Mouse (Mus musculus): Measurements from ENCODE around the gene Wnt5a.

Wnt5a gene

DNA sequence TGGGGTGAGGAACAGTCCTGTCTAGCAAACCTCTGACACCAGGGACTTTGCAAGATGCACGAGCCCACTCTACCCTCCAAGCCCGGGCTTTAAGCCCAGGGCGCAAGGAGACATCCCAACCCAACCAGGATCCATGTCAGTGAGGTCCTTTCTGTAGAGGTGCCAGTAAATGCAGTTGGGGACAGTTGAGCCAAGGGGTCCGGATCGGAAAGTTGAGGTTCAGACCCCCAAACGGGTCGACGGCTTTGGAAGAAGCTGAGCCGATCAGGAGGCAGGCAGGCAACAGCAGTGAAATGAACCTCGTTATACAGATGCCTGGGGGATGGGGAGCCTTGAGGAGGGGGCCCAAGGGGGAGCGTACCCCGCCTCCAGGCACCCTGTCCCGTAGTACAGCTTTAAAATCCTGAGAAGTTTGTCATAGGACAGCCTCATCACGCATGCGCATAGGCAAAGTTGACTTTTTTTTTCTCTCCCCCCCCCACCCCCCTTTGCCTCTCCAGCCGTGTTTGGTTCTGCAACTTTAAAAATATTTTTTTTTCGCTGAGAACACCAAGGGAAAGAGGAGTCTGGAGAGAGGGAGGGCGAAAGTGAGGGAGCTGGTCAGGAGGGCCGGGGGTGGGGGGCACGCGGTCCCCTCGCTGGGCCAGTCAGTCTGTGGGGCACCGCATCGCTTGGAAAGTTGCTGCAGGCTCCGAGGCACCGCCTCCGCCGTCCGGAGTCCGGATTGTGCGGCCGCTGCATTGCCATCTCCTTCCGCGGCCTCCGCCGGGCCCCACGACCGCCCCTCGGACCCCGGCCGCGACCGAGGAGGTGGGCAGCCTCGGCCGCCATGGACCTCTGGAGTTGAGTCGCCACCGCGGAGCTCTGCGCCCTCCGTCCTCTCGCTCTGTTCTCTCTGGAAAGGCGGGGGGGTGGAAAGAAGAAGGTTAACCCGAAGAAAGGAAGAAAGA is at the start of gene Wnt5a:
Gene Wnt5a, plus strand, starts transcription at position 650 of the 950 bp plus-strand sequence.
- no peak for DNase-seq (ENCODE audit: extremely low read depth, low read depth)

DNA sequence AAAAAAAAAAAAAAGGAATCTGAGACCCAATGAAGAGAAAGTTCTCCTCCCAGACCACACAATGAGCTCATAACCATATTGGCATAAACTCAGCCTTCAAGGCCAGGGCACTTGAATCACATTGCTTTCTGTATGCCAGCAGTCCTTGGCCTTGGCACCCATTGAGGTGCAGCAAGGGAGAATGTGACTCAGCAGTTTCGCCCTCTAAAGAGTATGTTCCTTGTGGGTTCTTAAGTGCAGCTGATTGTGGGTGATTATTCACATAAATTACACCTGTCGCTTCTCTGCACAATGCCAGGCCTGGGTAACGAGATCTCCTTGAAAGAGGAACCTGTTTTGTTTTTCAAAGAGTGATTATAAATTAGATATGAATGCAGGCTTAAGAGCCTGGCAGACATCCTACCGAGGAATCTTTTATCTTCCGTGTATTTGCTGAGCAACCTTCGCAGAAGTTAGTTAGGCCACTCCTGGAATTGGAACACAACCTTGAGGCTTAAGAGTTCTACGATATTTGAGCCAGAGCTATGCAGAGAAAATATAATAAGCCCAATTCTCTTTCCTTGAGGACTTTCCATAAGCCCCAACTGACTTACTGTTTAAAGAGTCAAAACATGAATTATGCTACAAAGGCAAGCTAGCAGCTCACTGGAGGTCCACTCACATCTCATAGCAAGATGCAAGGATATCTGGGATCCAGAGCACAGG is 48.0 kb upstream of the Wnt5a start:
- DNase-seq (ENCODE audit: extremely low read depth, low read depth), result no peak

DNA sequence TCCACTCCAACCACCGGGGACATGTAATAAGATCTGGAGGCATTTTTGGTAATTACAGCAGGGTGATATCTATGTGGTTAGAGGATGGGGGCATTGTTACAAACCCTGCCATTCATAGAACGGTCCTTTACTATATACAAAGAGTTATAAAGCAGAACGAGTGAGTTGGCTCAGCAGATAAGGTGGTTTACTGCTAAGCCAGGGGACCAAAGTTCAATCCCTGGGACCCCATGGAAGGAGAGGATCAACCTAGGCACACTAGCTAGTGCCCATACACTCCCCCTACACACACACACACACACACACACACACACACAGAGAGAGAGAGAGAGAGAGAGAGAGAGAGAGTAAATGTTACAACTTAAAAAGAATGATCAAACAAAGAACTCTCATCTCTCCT is 47.1 kb upstream of the Wnt5a start:
- no peak for DNase-seq (ENCODE audit: extremely low read depth, low read depth)

DNA sequence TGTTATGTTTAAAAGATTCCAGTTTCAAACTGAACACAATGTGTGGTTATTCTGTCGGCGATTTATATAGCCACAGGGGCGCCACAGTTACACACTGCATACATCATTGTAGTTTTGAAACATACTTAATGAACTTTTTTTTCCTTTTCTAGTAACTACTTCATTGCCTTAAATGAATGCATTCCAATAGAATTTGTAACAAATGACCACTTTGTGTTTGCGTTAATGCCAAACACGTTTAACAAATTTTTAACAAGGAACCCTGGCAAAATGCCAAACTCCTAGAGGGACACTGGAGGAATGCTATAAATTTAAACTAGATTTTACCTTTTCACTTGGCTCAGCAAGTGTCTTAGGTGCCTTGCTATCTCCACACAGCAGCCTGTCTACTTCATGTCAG is 36.6 kb upstream of the Wnt5a start:
- no peak for DNase-seq (ENCODE audit: extremely low read depth, low read depth)

DNA sequence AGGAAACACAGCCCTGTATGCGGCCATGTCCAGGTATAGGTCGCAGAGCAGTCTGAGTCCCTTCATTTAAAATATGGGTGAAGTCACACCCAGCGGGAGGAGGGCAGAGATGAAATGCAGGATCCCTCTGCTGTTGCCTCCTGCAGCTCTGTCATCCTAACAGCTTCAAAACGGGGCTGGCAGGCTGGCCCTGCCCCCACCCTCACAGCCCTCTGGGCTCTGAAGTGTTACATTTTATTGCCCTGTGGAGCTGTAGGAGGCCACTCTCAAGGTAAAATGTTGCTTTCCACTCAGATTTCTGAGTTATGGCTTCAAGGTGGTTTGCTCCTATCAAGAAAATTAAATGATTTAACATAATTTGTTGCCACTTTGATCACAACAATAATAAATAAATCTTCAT is 34.9 kb upstream of the Wnt5a start:
- no peak for DNase-seq (ENCODE audit: extremely low read depth, low read depth)

DNA sequence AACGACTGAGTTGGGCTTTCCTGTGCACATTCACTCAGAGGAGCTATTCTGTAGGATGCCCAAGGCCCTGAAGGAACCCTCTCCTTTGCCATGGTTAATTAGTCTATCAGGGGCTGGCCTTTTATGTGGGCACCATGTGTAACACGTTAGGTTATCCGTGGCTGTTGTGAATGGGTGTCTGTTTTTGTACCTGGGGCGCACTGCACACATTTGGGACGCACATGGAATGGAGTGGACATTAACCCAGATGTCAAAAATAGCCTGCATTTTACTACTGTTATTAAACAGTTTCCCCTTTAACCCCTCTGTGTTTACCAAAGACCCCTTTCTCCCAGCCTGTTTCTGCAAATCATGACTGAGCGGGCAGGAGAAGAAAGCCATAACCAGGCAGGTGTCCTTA is 34.3 kb upstream of the Wnt5a start:
- DNase-seq (ENCODE audit: extremely low read depth, low read depth), result no peak

DNA sequence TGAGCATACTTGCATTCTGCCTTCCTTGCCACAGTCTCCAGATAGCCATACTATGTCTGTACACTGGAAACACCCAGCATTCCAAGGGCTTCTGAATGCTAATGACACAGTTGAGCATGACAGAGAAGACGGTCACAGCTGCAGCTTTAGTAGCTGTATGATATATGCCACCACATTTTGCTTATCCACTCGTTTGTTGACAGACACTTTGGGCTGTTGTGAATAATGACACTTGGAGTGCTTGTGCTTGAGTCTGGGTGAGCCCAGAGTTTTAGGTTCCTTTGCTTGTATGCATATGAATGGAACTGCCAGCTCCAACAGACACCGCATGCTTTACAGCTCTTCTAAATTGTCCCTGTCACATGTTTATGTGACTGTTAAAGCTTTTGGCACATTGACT is 29.5 kb upstream of the Wnt5a start:
- DNase-seq (ENCODE audit: extremely low read depth, low read depth), result no peak

DNA sequence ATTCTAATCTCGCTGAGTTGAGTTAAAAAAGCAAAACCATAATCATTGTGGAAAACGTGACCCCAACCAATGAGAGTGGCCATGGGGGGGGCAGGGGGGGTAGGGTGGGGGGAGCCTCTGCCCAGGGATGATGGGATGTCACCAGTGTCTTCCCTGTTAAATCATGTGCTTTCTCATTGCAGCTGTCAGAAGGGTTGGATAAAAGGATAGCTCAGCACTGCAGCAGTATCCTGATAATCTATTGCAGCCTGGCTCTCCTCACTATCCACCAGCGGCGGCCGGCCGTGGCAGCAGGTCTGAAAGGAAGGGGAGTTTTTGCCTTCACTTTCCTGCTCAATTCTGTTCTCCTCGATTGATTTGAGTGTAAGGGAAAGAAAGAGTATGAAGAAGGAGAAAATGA is 29.1 kb upstream of the Wnt5a start:
- no peak for DNase-seq (ENCODE audit: extremely low read depth, low read depth)

DNA sequence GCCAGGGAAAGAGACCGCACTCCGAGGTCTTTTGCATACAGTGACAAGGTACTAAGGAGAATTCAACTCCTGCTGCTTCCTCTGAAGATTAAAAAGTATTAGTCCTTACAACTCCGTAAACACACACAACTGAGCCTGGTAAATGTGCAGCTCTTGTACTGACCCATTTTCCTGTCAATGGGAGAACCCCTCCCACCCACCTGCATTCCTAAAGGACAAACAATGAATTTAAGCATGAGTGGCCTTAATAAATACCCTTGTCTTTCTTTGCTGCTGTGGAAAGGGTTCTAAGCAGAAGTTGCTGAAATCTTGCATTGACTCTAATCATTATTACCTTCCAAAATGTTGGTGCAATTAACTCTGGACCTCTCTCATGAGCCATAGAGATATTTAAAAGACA is 27.8 kb upstream of the Wnt5a start:
- no peak for DNase-seq (ENCODE audit: extremely low read depth, low read depth)

DNA sequence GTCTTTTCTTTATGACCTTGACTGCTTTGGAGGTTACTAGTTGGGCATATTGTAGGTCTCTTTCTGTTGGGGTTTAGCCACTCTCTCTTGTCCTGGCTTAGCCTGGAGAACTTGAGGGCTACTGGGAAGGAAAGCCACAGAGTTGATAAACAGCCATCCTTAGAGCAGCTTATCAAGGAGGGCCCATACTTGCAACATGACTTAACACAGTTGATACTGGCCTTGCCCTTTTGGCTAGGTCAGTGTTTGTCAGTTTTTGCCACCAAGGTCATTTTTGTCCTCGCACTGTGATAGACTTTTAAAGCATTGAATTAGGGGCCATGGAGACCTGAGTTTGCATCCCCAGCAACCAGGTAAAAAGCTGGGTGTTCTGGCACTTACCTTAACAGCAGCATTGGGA is 23.7 kb upstream of the Wnt5a start:
- DNase-seq (ENCODE audit: extremely low read depth, low read depth), result no peak

DNA sequence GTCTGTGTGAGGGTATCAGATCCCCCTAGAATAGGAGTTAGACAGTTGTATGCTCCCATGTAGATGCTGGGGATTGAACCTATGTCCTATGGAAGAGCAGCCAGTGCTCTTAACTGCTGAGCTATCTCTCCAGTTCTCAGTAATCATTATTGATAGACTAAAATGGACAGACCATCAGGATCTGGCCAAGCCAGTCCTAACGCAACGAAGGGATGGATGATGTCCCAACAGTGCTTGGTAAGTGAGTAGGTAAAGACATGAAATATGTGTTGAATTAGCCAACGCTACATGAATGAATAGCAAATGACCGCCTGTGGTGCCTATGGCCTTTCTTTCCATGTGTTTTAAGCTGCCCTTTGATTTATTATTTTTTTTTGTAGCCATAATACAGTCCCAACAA is 10.7 kb upstream of the Wnt5a start:
- DNase-seq (ENCODE audit: extremely low read depth, low read depth), result no peak

DNA sequence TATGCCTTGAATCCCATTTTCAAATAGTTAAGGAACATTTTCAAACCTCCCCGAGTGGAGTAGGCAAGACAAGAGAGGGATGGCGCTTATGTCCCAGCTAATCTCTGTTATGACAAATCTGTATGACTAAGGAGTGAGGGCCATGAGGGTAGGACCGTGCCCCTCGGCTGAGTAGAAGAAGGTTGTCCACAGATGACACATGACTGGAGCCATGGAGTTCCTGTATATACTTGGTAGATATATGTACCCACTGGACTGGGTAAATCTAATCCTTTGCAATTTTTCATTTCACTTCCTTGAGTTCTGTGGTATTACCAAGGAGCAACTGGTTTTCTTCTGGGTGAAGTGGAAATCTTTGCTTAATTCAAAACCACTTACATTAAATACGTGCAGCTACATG is 10.3 kb upstream of the Wnt5a start:
- DNase-seq (ENCODE audit: extremely low read depth, low read depth), result no peak

DNA sequence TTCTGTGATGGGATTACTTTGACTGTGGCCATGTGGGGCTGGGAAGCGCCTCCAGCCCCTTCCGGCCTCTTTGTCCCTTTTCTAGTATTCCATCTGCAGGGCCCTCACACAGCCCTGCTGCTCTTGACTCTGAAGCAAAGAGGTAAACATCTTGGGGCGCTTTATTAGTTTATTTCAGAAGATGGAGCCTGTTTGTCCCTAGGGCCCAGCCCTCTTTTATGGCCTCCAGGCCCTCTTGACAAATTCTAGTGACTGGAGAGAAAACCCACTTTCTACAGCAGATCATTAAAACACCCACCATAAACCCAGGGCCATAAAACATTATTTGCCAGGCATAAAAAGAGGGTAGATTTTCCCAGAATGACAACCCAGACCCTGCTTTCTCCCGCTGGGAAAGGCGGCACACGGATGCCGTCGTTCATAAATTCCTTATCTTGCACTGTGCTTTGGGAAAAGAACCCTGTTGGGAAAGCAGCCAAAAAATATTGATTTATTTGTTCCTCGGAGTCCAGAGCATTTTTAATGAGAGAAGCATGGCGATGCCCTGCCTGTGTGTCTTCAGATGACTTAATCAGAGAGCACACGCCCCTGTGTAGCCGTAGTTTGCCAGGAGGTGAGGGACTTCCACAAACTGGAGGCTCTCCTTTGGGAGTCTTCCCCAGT is 3.2 kb upstream of the Wnt5a start:
- DNase-seq (ENCODE audit: extremely low read depth, low read depth), result no peak

DNA sequence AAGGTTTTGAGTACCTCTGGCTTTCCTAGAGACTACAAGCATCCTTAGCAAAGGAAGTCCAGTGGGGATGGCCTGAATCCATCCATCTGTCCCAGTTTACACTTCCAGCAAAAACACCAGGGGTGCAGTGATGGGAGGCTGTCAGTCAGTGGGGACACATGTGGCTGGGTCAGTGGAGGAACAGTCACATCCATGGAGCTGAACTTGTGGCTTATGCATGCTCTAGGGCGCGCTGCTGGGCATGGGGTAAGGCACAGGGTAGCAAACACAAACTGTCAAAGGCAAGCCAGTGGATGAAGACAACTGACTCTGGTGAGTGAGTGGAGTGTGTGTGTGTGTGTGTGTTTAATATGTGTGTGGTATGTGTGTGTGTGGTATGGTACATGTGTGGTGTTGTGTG is 1.3 kb upstream of the Wnt5a start:
- DNase-seq (ENCODE audit: extremely low read depth, low read depth), result no peak

DNA sequence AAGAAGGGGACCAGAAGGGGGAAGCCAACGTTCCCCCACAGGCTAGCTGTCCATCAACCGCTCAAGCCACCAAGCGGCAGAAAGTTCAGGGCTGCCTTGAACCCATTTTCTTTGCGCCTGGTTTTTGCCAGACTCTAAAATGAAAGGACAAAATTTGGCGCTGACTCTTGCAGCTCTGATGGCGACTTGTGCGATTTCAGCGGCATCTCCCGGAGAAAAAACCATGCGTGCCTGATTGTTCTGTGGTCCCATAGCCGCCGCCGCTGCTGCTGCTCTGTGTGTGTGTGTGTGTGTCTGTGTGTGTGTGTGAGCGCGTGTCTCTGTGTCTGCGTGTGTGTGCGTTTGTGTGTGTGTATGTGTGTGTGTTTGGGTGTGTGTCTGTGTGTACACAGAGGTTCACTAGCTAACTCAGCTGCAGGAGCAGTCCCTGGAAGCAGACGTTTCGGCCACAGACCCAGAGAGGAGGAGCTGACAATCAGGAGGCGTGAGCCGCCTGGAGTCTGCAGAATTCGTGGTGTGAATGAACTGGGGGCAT is 568 bp downstream of the Wnt5a start:
- no peak for DNase-seq (ENCODE audit: extremely low read depth, low read depth)

DNA sequence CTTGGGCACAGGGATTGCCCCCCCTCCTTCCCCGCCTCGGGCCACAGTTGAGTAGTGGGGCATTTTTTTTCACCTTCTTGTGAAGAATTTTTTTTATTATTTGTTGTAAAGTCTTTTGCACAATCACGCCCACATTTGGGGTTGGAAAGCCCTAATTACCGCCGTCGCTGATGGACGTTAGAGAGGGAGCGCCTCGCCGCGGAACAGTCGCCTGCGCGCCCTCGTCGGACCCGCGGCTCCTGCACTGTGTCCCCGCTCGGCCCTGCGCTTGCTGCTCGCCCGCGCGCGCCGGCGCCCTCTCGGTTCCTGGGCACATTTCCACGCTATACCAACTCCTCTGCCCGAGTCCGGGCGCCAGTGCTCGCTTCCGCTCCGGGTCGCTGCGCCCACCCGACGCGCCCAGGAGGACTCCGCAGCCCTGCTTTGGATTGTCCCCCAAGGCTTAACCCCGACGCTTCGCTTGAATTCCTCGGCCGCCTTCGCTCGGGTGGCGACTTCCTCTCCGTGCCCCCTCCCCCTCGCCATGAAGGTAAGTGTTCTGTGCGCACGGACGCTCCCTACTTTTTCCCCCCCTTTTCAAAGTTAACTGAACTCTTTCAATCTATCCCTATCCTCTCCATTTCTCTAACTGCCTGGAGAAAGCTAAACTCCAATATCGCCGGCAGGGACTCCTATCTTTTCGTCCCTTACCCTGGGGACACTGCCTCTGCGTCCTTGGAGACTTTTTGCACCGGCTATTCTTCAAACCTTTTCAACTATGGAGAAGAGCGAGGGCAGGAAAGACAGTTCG is 1.2 kb downstream of the Wnt5a start:
- DNase-seq (ENCODE audit: extremely low read depth, low read depth), result no peak

DNA sequence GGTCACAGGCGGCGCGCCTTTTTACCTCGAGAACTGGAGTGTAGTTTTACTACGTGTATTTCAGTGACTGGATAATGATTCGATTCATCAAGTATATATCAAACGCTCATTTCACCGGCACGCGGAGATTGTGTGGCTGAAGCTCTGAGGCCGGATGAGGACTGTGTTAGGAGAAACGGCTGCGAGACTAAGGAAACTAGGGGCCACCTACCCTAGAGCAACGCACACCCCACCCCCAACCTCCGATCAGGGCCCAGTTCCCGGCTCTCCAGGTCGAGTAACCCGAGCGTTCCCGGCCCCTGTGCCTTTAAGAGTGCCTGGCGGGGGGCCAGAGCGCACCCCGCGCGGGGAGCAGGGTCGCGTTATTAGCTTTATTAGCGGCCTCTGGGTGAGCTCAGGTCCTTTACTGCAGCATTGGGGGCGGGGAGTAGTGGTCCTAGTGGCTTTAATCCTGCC is 1.9 kb downstream of the Wnt5a start:
- DNase-seq (ENCODE audit: extremely low read depth, low read depth), result no peak

DNA sequence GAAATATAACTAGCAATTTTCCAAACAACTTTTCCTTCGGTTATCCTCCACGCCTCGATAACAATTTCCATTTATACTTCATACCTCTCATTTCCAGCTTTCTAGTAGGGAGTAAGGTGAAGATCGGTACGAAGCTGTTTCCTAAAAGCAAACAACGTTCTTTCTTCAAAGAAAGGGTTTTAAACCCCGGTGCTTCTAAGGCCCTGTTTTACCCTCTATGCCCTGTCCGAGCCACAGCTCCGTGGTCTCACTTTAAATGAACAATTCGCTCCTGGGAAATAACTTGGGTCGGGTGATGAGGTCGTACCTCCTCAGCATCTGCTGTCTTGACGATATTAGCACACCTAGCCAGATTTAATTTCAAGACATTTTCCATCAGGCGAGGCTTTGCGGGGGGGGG is 2.5 kb downstream of the Wnt5a start:
- DNase-seq (ENCODE audit: extremely low read depth, low read depth), result no peak

DNA sequence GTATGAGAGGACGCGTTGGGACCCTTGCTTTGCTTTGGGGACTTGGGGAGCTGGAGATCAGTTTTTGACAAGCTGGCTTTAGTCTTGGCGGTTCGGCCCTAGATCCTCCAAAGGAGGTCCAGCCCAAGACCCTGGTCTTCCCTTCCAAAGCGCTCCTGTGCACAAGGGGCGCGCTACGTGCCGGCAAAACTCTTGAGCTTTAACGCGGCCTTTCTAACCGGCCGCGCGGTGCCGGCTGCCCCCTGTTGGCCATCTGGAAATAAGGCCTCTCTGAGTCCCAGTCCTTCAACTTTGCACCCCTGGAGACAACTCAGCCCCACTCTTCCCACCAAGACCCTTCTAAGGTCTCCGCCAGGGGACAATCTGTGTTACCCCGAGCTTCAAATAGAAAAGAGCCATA is 2.9 kb downstream of the Wnt5a start:
- no peak for DNase-seq (ENCODE audit: extremely low read depth, low read depth)

DNA sequence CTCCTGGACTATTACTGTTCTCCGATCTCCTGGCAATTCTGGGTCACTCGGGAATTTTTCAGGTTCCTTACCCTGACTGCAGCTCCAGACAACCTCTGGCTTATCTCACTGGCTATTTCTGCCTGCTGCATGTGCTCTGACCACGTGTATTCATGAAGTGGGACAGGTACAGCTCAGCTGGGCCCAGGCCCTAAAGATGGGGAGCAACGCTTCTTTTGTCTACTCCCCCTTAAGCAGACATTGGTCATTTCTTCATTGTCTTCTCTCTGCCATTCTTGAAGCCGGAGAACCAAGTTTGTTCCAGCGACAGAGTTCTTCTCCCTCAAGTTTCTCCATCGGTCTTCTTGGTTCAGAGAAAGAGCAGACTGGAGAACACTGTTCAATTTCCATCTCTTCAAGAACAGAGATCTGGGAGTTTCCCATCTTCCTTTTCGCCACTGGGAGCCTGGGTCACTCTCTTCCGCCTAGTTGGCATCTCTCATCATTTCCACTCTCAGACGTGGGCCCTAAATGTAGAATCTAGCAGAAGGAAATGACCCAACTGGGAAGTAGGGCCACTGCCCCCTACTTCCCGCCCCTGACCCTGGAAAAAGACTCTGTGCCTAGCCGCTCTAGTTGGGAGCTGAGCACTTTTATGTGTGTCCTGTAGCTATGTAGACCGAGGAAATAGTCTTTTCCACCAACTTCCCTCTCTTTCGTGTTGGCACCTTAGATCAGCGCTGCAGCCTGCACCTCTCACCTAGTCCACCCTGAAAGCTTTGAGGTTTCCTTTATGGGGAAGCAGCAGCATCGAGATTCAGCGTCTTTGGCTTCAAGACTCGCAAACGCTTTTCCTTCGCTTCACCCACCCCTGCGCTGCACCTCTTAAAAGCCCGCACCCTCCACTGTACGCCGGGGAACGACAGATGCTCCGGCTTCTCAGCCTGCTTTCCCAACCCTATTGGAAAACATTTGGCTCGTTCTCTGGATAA is 4.0 kb downstream of the Wnt5a start:
- DNase-seq (ENCODE audit: extremely low read depth, low read depth), result no peak
